Mouse (Mus musculus) yolk sac, embryonic 10.5 days (tissue): ENCODE measurements around the gene Prss28.

Experiments
- DNase-seq: peaks from one replicate; pipeline ENCODE4 v3.0.0-alpha.2; 2017; ENCODE audit warnings: low spot score

The Prss28 gene

GRCm38 (mm10) chr17:25308346-25308745 is at the start of gene Prss28:
Gene Prss28 (plus strand): TSS chr17:25308646.
- DNase-seq = no peak

GRCm38 (mm10) chr17:25264453-25264852 is 44.0 kb upstream of the Prss28 start:
- DNase-seq = no peak

- no peak for DNase-seq
Measured at GRCm38 (mm10) chr17:25270795-25271335, 37.6 kb upstream of the Prss28 start.

GRCm38 (mm10) chr17:25272326-25272725 is 36.1 kb upstream of the Prss28 start:
- peak; percentile 22 for DNase-seq

- DNase-seq = peak; percentile 94
Measured at GRCm38 (mm10) chr17:25272951-25273705, 35.3 kb upstream of the Prss28 start.

- DNase-seq = peak; percentile 98
Measured at GRCm38 (mm10) chr17:25273706-25274501, 34.5 kb upstream of the Prss28 start.

GRCm38 (mm10) chr17:25274571-25275346 is 33.7 kb upstream of the Prss28 start, which contains the start of gene Ube2i:
Gene Ube2i (minus strand): TSS chr17:25274622.
- DNase-seq = no peak

- no peak for DNase-seq
Measured at GRCm38 (mm10) chr17:25275833-25276232, 32.6 kb upstream of the Prss28 start.

GRCm38 (mm10) chr17:25282133-25282532 is 26.3 kb upstream of the Prss28 start:
- peak; percentile 64 for DNase-seq

GRCm38 (mm10) chr17:25285033-25285432 is 23.4 kb upstream of the Prss28 start:
- peak; percentile 42 for DNase-seq

GRCm38 (mm10) chr17:25288842-25289241 is 19.6 kb upstream of the Prss28 start:
- no peak for DNase-seq

- DNase-seq = no peak
Measured at GRCm38 (mm10) chr17:25290411-25290810, 18.0 kb upstream of the Prss28 start.

- DNase-seq = no peak
Measured at GRCm38 (mm10) chr17:25293495-25293894, 15.0 kb upstream of the Prss28 start.

GRCm38 (mm10) chr17:25294111-25294510 is 14.3 kb upstream of the Prss28 start:
- DNase-seq = no peak

- DNase-seq = no peak
Measured at GRCm38 (mm10) chr17:25298094-25298493, 10.4 kb upstream of the Prss28 start, which contains the start of gene Prss34. Gene Prss34 (plus strand): TSS chr17:25298394.

GRCm38 (mm10) chr17:25318354-25318753 is 9.9 kb downstream of the Prss28 start, which contains the start of gene Prss29:
Gene Prss29 (plus strand): TSS chr17:25318654.
- DNase-seq = no peak

- DNase-seq = no peak
Measured at GRCm38 (mm10) chr17:25320819-25321218, 12.4 kb downstream of the Prss28 start.

- DNase-seq = no peak
Measured at GRCm38 (mm10) chr17:25322930-25323329, 14.5 kb downstream of the Prss28 start.

- no peak for DNase-seq
Measured at GRCm38 (mm10) chr17:25332321-25332720, 23.9 kb downstream of the Prss28 start.

- DNase-seq = peak; percentile 50
Measured at GRCm38 (mm10) chr17:25333943-25334342, 25.5 kb downstream of the Prss28 start.

GRCm38 (mm10) chr17:25338218-25338617 is 29.8 kb downstream of the Prss28 start:
- DNase-seq = peak; percentile 76

GRCm38 (mm10) chr17:25340003-25340402 is 31.6 kb downstream of the Prss28 start:
- DNase-seq = no peak
